Mouse (Mus musculus): Measurements from ENCODE around the gene Ska3. TPM values are rescaled to one million over a fixed set of nuclear protein-coding genes. Genes with fewer than 3 reads are reported as not detected.
"Not testable (repeated sequence)": the region's sequence is repeated elsewhere in the genome, so short reads cannot be mapped to it uniquely, and the experiment has no call there.

Ska3 gene
- polyA plus RNA-seq, 1 experiment, result 14.0 TPM

DNA sequence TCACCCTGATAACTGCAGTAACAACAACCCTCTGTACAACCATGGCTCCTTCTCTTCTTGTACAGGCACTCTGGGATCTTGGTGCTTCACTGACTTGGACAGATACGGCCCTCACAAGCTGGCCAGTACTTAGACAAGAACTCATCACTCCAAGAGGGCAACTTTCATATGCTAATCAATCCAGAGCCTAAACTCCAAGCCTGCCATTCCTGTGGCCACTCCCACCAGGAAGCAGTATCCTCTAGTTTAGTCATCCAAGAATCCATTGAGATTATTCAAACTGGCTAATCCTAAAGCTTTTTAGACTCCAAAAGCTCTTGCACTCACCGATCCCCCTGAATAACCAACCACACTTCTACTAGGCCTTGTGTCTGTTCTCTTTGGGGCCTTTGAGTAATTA lies 27.0 kb upstream of the Ska3 start:
- Histone ChIP-seq H3K4me1 (ENCODE audit: control insufficient read depth, insufficient read depth, low read length) (no peaks in the 10 kb centered on the region), H3K27ac (ENCODE audit: control insufficient read depth, insufficient read depth, low read depth, low read length, poor library complexity) (no peak overlapping the region), H3K4me3 (replicated peaks; ENCODE audit: control insufficient read depth, low read depth, low read length) (no peak overlapping the region)
- 87% methylated on average over 2 of the region's 2 CpGs for WGBS
- TF ChIP-seq POLR2A (IDR thresholded peaks at IDR 0.05; ENCODE audit: borderline replicate concordance, control insufficient read depth, low read depth, low read length) (no peak), CTCF (IDR thresholded peaks at IDR 0.05; ENCODE audit: control insufficient read depth, insufficient read depth, low read length) (no peak)

DNA sequence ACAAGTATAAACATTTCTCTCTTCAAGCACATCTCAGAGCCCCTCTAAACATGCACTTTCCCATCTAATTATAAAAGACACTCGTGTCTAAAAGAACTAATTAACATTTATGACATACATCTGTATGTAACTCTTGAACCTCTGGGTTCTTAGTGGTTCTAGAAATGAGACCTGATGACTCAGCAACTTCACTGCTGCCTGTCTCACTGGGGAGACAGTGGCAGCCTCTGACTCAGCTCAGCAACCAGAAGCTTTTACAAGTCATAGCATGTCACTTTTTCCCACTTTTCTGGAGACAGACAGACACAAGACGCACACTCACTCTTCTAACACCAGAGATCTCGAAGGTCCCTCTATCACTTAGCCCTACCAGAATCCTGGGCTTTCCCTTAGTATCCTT lies 24.3 kb upstream of the Ska3 start:
- 79% methylated on average over 3 of the region's 3 CpGs for WGBS

DNA sequence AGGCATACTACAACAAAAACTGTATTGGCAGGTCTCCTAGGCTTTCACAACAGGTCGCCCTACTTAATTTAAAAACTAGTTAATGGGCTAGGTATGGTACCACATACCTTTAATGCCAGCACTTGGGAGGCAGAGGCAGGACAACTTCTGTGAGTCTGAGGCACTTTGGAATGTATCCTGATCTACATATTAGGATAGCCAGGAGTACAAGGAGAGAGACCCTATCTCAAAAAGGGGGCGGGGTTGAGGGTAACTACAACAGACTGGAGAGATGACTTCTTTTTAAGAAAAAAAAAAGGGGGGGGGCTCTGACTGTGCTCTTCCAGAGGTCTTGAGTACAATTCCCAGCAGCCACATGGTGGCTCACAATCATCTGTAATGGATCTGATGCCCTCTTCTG lies 22.7 kb upstream of the Ska3 start:
- H3K4me3 ChIP-seq (replicated peaks; ENCODE audit: control insufficient read depth, low read depth, low read length), result no peak overlapping the region
- H3K27ac ChIP-seq (ENCODE audit: control insufficient read depth, insufficient read depth, low read depth, low read length, poor library complexity), result no peak overlapping the region
- WGBS, result 85% methylated on average over 2 of the region's 2 CpGs
- TF ChIP-seq CTCF (IDR thresholded peaks at IDR 0.05; ENCODE audit: control insufficient read depth, insufficient read depth, low read length) (no peak), POLR2A (IDR thresholded peaks at IDR 0.05; ENCODE audit: borderline replicate concordance, control insufficient read depth, low read depth, low read length) (no peak)
- H3K4me1 ChIP-seq (ENCODE audit: control insufficient read depth, insufficient read depth, low read length), result no peaks in the 10 kb centered on the region

More for the DNA sequence above, 24.3 kb upstream of the Ska3 start:
- Histone ChIP-seq H3K27ac (ENCODE audit: control insufficient read depth, insufficient read depth, low read depth, low read length, poor library complexity) (no peak overlapping the region), H3K4me3 (replicated peaks; ENCODE audit: control insufficient read depth, low read depth, low read length) (no peak overlapping the region), H3K4me1 (ENCODE audit: control insufficient read depth, insufficient read depth, low read length) (no peaks in the 10 kb centered on the region)
- TF ChIP-seq CTCF (IDR thresholded peaks at IDR 0.05; ENCODE audit: control insufficient read depth, insufficient read depth, low read length), result no peak
- no peak for TF ChIP-seq POLR2A (IDR thresholded peaks at IDR 0.05; ENCODE audit: borderline replicate concordance, control insufficient read depth, low read depth, low read length)

DNA sequence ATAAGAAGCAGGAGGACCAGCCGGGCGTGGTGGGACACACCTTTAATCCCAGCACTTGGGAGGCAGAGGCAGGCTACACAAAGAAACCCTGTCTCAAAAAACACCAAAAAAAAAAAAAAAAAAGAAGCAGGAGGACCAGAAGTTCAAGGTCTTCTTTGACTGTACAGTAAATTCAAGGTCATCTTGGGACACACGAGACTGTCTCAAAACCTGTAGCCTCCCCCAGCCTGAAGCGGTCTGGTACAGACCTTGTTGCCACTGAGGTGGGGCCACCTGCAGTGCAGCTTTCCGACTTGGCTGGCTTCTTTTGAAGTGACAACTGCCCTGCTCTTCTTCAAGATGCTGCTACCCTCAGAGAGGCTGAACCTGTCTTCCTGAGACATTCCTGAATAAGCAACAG lies 22.1 kb upstream of the Ska3 start:
- H3K4me1 ChIP-seq (ENCODE audit: control insufficient read depth, insufficient read depth, low read length); H3K27ac ChIP-seq (ENCODE audit: control insufficient read depth, insufficient read depth, low read depth, low read length, poor library complexity); H3K4me3 ChIP-seq (replicated peaks; ENCODE audit: control insufficient read depth, low read depth, low read length): not testable (repeated sequence)
- WGBS, result 88% methylated on average over 5 of the region's 5 CpGs

DNA sequence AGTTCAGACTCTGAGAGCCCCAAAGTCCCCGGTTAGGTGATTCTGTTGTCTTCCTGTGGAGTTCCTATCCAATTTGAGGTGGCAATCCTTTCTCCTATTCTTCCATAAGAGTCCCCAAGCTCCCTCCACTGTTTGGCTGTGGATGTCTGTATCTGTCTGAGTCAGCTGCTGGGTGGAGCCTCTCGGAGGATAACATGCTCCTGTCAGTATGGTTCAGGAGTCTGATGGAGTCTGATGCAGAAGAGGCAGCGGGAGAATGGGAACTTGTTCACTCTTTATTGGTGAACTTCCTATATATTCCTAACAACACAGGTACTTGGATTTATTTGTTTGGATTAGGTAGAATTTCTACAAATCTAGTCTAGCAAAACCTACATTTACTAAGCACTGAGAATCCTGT lies 18.6 kb upstream of the Ska3 start:
- WGBS, result 73% methylated on average over 3 of the region's 3 CpGs
- TF ChIP-seq CTCF (IDR thresholded peaks at IDR 0.05; ENCODE audit: control insufficient read depth, insufficient read depth, low read length) (no peak), POLR2A (IDR thresholded peaks at IDR 0.05; ENCODE audit: borderline replicate concordance, control insufficient read depth, low read depth, low read length) (no peak)
- no peak overlapping the region for H3K4me3 ChIP-seq (replicated peaks; ENCODE audit: control insufficient read depth, low read depth, low read length)
- H3K4me1 ChIP-seq (ENCODE audit: control insufficient read depth, insufficient read depth, low read length), result no peaks in the 10 kb centered on the region
- no peak overlapping the region for H3K27ac ChIP-seq (ENCODE audit: control insufficient read depth, insufficient read depth, low read depth, low read length, poor library complexity)

DNA sequence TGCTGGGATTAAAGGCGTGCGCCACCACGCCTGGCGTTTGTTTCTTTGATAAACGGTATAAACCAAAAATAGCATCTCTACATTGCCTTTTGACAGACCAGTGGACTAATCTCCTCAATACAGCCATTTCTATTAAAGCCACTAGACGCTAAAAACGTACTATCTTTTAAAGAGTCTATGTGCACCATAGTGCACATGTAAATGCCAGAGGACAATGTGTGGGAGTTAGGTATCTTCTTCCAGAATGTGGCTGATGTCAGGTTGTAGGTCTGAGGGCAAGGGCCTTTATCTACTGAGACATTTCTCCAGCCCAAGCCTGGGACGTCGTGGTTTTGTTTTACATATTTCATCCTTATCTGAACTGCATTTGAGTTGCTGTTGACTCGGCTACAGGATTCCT lies 9.2 kb upstream of the Ska3 start:
- TF ChIP-seq POLR2A (IDR thresholded peaks at IDR 0.05; ENCODE audit: borderline replicate concordance, control insufficient read depth, low read depth, low read length) (no peak), CTCF (IDR thresholded peaks at IDR 0.05; ENCODE audit: control insufficient read depth, insufficient read depth, low read length) (no peak)
- WGBS, result 62% methylated on average over 10 of the region's 10 CpGs
- no peak overlapping the region for H3K27ac ChIP-seq (ENCODE audit: control insufficient read depth, insufficient read depth, low read depth, low read length, poor library complexity)
- no peak overlapping the region for H3K4me3 ChIP-seq (replicated peaks; ENCODE audit: control insufficient read depth, low read depth, low read length)
- no peaks in the 10 kb centered on the region for H3K4me1 ChIP-seq (ENCODE audit: control insufficient read depth, insufficient read depth, low read length)

DNA sequence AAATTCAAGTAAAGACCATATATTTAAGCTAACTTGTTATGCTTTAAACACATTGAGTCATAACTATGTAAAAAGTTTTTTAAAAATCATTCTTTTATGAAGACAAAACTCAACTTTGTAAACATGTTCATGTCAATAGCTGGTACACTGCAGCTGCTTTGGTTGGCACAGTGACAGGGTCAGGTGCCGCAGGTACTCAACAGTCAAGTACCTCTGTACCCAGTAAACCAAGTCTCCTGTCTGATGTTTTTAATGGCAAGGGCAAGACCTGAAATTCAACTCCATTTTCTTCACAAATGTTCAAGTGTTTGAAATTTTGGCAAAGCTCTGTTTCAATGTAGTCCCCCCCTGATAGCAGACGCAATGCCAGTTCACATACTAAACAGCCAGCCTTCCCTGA lies 7.5 kb upstream of the Ska3 start:
- no peak for TF ChIP-seq CTCF (IDR thresholded peaks at IDR 0.05; ENCODE audit: control insufficient read depth, insufficient read depth, low read length)
- no peak for TF ChIP-seq POLR2A (IDR thresholded peaks at IDR 0.05; ENCODE audit: borderline replicate concordance, control insufficient read depth, low read depth, low read length)
- Histone ChIP-seq H3K27ac (ENCODE audit: control insufficient read depth, insufficient read depth, low read depth, low read length, poor library complexity) (no peak overlapping the region), H3K4me3 (replicated peaks; ENCODE audit: control insufficient read depth, low read depth, low read length) (no peak overlapping the region), H3K4me1 (ENCODE audit: control insufficient read depth, insufficient read depth, low read length) (no peaks in the 10 kb centered on the region)
- 90% methylated on average over 2 of the region's 2 CpGs for WGBS

DNA sequence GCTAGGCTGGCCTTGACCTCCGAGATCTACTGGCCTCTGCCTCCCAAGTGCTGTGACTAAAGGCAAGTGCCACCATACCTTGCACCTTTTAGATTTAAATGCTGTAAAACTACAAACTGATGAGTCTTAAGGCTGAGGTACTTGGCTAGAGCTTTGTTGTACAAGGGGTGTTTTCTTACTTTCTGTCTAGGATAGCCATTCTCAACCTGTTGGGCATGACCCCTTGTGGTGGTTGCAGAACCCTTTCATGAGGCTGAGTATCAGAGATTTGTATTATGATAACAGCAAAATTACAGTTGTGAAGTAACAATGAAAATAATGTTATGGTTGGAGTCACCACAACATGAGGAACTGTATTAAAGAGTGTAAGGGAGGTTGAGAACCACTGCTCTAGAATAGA lies 1.3 kb upstream of the Ska3 start:
- 41% methylated on average over 1 of the region's 1 CpGs for WGBS
- H3K4me3 ChIP-seq (replicated peaks; ENCODE audit: control insufficient read depth, low read depth, low read length), result peak overlapping the region; percentile 93
- TF ChIP-seq POLR2A (IDR thresholded peaks at IDR 0.05; ENCODE audit: borderline replicate concordance, control insufficient read depth, low read depth, low read length), result no peak
- H3K27ac ChIP-seq (ENCODE audit: control insufficient read depth, insufficient read depth, low read depth, low read length, poor library complexity), result no peak overlapping the region
- peaks cover 1% of the 10 kb centered on the region; the same call in 1 of the 2 replicates for H3K4me1 ChIP-seq (ENCODE audit: control insufficient read depth, insufficient read depth, low read length)

DNA sequence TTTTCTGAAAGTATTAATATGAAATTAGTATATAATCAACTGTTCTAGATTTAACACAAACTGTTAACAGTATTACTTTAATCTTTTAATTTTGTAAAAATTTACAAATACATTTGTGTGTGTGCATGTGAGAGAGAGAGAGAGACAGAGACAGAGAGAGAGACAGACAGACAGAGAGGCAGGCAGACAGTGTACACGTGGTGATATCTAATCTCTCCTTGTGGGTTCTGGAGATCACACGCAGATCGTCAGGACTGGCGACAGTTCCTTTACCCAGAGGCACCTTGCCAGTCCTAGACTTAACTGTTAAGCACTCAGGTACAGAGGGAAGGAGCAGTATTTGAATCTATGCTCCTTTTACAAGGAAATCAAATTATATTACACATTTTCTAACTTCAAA lies 5.1 kb downstream of the Ska3 start:
- Histone ChIP-seq H3K27ac (ENCODE audit: control insufficient read depth, insufficient read depth, low read depth, low read length, poor library complexity) (no peak overlapping the region), H3K4me3 (replicated peaks; ENCODE audit: control insufficient read depth, low read depth, low read length) (no peak overlapping the region), H3K4me1 (ENCODE audit: control insufficient read depth, insufficient read depth, low read length) (no peaks in the 10 kb centered on the region; the same call in none of the 2 replicates)
- no peak for TF ChIP-seq POLR2A (IDR thresholded peaks at IDR 0.05; ENCODE audit: borderline replicate concordance, control insufficient read depth, low read depth, low read length)
- 62% methylated on average over 4 of the region's 4 CpGs for WGBS

Measured in bone marrow, adult 2 months (tissue).